Mouse (Mus musculus): ENCODE measurements around the gene Ranbp17. TPM values are rescaled to one million over a fixed set of nuclear protein-coding genes. Genes with fewer than 3 reads are reported as not detected.

Ranbp17 gene
- polyA plus RNA-seq, 1 experiment from 2014 or later: 12.2 TPM

GRCm38 (mm10) chr11:33162211-33162997 lies 351.1 kb downstream of the Ranbp17 start:
- H3K4me3 ChIP-seq (replicated peaks): peak overlapping the region; percentile 95
- peak; percentile 50 for ATAC-seq (ENCODE audit: insufficient number of reproducible peaks, insufficient read depth, low FRiP score, low TSS enrichment, low read depth)

More at GRCm38 (mm10) chr11:33162211-33162997, 351.1 kb downstream of the Ranbp17 start:
- peak overlapping the region; percentile 87 for H3K27ac ChIP-seq
- no peaks in the 10 kb centered on the region for H3K9me3 ChIP-seq
- peaks cover 15% of the 10 kb centered on the region for H3K4me1 ChIP-seq (replicated peaks)
- H3K27me3 ChIP-seq: peaks cover 3% of the 10 kb centered on the region; the same call in 1 of the 2 replicates
- H3K36me3 ChIP-seq: peaks cover 41% of the 10 kb centered on the region
- 1% methylated on average over 51 of the region's 53 CpGs for WGBS
- peak overlapping the region; percentile 96 for H3K9ac ChIP-seq (replicated peaks)
- H3K4me2 ChIP-seq: peak overlapping the region; percentile 89

Other genes starting within 250 kb of the Ranbp17 start
- gene Gm12117, start 237.0 kb downstream of the Ranbp17 start, polyA plus RNA-seq (2016; fragmentation: Nextera tagmentation; extraction: Ambion mirVana): 0.35 TPM in 1 of 2 replicates, not detected in the other
- 8.8 and 12.9 TPM in 2 replicates for gene Gabrp, start 65.2 kb upstream of the Ranbp17 start, polyA plus RNA-seq (2016; fragmentation: Nextera tagmentation; extraction: Ambion mirVana)
- 0.09 TPM in 1 of 2 replicates, not detected in the other for gene D130052B06Rik, start 85.6 kb upstream of the Ranbp17 start, polyA plus RNA-seq (2016; fragmentation: Nextera tagmentation; extraction: Ambion mirVana)